In genomic region chrX:20869203-20869602, GRCm38 (mm10) we compare ENCODE assay signal across 16 mouse cellular contexts. TPM values are rescaled to one million over a fixed set of nuclear protein-coding genes. Genes with fewer than 3 reads are reported as not detected.
A peak's percentile ranks its signal among the peaks of the same experiment; 100 is the strongest.
DNase-seq lines count a peak whose midpoint lies in the region; ATAC-seq and TF ChIP-seq lines count a peak whose summit lies in the region.
"Had no signal": no experiment of that assay in that cellular context is flagged by ENCODE, and none has a peak within 500 bp of the region (broad histone marks: within the 10 kb centered on the region; RNA-seq: fewer than 3 reads in every experiment).

No protein-coding gene starts in this region.

- no peaks in the 10 kb centered on the region for H3K36me3 ChIP-seq in neural tube, embryonic 13.5 days
- H3K36me3 ChIP-seq: forebrain, embryonic 15.5 days; hindbrain, embryonic 12.5 days; hindbrain, embryonic 15.5 days had no signal

- no peaks in the 10 kb centered on the region for H3K27me3 ChIP-seq in neural tube, embryonic 13.5 days
- H3K27me3 ChIP-seq: forebrain, embryonic 15.5 days; hindbrain, embryonic 12.5 days; hindbrain, embryonic 15.5 days had no signal

- 0 out of 2 replicates have a peak, but pooled peaks have one; percentile 26 for ATAC-seq in neural tube, embryonic 13.5 days (ENCODE audit: low read depth)

- peak; percentile 42; the same call in 1 of the 2 replicates for TF ChIP-seq POLR2A in embryonic fibroblast, embryonic 13.5 days (IDR thresholded peaks at IDR 0.05; ENCODE audit: low read depth, low read length)

- H3K9me3 ChIP-seq in neural tube, embryonic 13.5 days = no peaks in the 10 kb centered on the region
- H3K9me3 ChIP-seq: forebrain, embryonic 15.5 days; G1E; hindbrain, embryonic 12.5 days; hindbrain, embryonic 15.5 days had no signal

- no peak overlapping the region for H3K9ac ChIP-seq in neural tube, embryonic 13.5 days
- H3K9ac ChIP-seq: forebrain, embryonic 15.5 days; hindbrain, embryonic 12.5 days; hindbrain, embryonic 15.5 days had no signal

- no peak overlapping the region for H3K4me3 ChIP-seq in neural tube, embryonic 13.5 days
- H3K4me3 ChIP-seq in embryonic fibroblast, embryonic 13.5 days (ENCODE audit: insufficient read depth, low read length) = no peak overlapping the region
- H3K4me3 ChIP-seq: forebrain, embryonic 15.5 days; hindbrain, embryonic 15.5 days had no signal

- H3K4me1 ChIP-seq in neural tube, embryonic 13.5 days (replicated peaks) = no peaks in the 10 kb centered on the region
- peaks cover 7% of the 10 kb centered on the region; the same call in 1 of the 2 replicates for H3K4me1 ChIP-seq in embryonic fibroblast, embryonic 13.5 days (ENCODE audit: control insufficient read depth, insufficient read depth, low read length)
- H3K4me1 ChIP-seq: forebrain, embryonic 15.5 days; hindbrain, embryonic 12.5 days; hindbrain, embryonic 15.5 days had no signal

- no peak for TF ChIP-seq CTCF in embryonic fibroblast, embryonic 13.5 days (IDR thresholded peaks at IDR 0.05; ENCODE audit: borderline replicate concordance, insufficient read depth, low read length)

- no peak for DNase-seq in neural tube, embryonic 10.5 days (ENCODE audit: extremely low spot score, low spot score)
- DNase-seq in Muller cell, postnatal 12 days (ENCODE audit: inconsistent ontology term) = peak; percentile 32
- no peak for DNase-seq in testis, postnatal 10 days (ENCODE audit: low spot score)
- no peak for DNase-seq in lung, postnatal 4 days
- DNase-seq in cerebellum, postnatal 25 days = no peak
- no peak for DNase-seq in layer of hippocampus, adult 9-11 months
- DNase-seq: cerebellum, adult 11 months; cerebellum, adult 2 months; cerebellum, adult 9-11 months had no signal

- no peak overlapping the region for H3K27ac ChIP-seq in neural tube, embryonic 13.5 days (replicated peaks)
- H3K27ac ChIP-seq in embryonic fibroblast, embryonic 13.5 days (ENCODE audit: insufficient read depth, low read length) = peak overlapping the region; percentile 99
- H3K27ac ChIP-seq: forebrain, embryonic 15.5 days; hindbrain, embryonic 12.5 days; hindbrain, embryonic 15.5 days had no signal

- no peak overlapping the region for H3K4me2 ChIP-seq in neural tube, embryonic 13.5 days

- WGBS in neural tube, embryonic 13.5 days = 71% methylated on average over 1 of the region's 1 CpGs

RNA-seq across cellular contexts. Expression of gene Timp1, which starts 0.8 kb away (rescaled TPM):
- polyA plus RNA-seq in neural tube, embryonic 13.5 days (2015; fragmentation: Nextera tagmentation; extraction: Ambion mirVana) = 5.0 and 5.3 TPM in 2 replicates
- 739 and 1,331 TPM in 2 replicates for polyA plus RNA-seq in embryonic fibroblast, embryonic 13.5 days (2011; ENCODE audit: insufficient read length, low read depth, missing spikeins)
- polyA plus RNA-seq: G1E had no signal

RNA-seq across cellular contexts. Expression of gene Syn1, which starts 51.6 kb away (rescaled TPM):
- 62.2 and 65.0 TPM in 2 replicates for polyA plus RNA-seq in neural tube, embryonic 13.5 days (2015; fragmentation: Nextera tagmentation; extraction: Ambion mirVana)
- 2.0 and 4.4 TPM in 2 replicates for polyA plus RNA-seq in embryonic fibroblast, embryonic 13.5 days (2011; ENCODE audit: insufficient read length, low read depth, missing spikeins)
- polyA plus RNA-seq: G1E; heart, postnatal 0 days had no signal

Comparison
In these comparisons a context has a peak if more than half of its experiments do, and no peak if none do; other contexts are left out.
1. RNA of gene Timp1, which starts 0.8 kb away (polyA plus RNA-seq): 739 to 1,331 TPM in embryonic fibroblast, embryonic 13.5 days; 5.0 to 5.3 TPM in neural tube, embryonic 13.5 days; every median in the first group is over 100 times any median in the second.
2. RNA of gene Syn1, which starts 51.6 kb away (polyA plus RNA-seq): 62.2 to 65.0 TPM in neural tube, embryonic 13.5 days; 2.0 to 4.4 TPM in embryonic fibroblast, embryonic 13.5 days; every median in the first group is over 10 times any median in the second.